Mouse (Mus musculus): ENCODE data around the gene Fermt3.

- TF ChIP-seq CTCF (IDR thresholded peaks at IDR 0.05) (peak; percentile 99), EP300 (IDR thresholded peaks at IDR 0.05) (no peak)
Observed at GRCm38 (mm10) chr19:7064571-7064970, 45.3 kb upstream of the Fermt3 start.
